In genomic region chr19:28677728-28678438, GRCm38 (mm10) we compare ENCODE assay signal across 8 mouse cellular contexts. TPM values are rescaled to one million over a fixed set of nuclear protein-coding genes. Genes with fewer than 3 reads are reported as not detected.
DNase-seq lines count a peak whose midpoint lies in the region; ATAC-seq lines count a peak whose summit lies in the region.

No protein-coding gene starts in this region.

- peak overlapping the region; percentile 47 for H3K4me3 ChIP-seq in forebrain, embryonic 11.5 days (ENCODE audit: low read depth, low read length)
- peak overlapping the region; percentile 54 for H3K4me3 ChIP-seq in limb, embryonic 11.5 days (ENCODE audit: low read depth, low read length)
- peak overlapping the region; percentile 53 for H3K4me3 ChIP-seq in midbrain, embryonic 11.5 days (ENCODE audit: low read depth, low read length)

- H3K4me2 ChIP-seq in forebrain, embryonic 11.5 days (ENCODE audit: low read depth, low read length, severe bottlenecking), result peak overlapping the region; percentile 89
- peak overlapping the region; percentile 99 for H3K4me2 ChIP-seq in limb, embryonic 11.5 days (ENCODE audit: low read depth, severe bottlenecking)
- peak overlapping the region; percentile 96 for H3K4me2 ChIP-seq in midbrain, embryonic 11.5 days

- peaks cover 12% of the 10 kb centered on the region for H3K4me1 ChIP-seq in forebrain, embryonic 11.5 days (replicated peaks; ENCODE audit: control insufficient read depth, insufficient read depth, low read length)
- H3K4me1 ChIP-seq in limb, embryonic 11.5 days (ENCODE audit: control insufficient read depth, insufficient read depth, low read length), result peaks cover 12% of the 10 kb centered on the region
- peaks cover 17% of the 10 kb centered on the region for H3K4me1 ChIP-seq in midbrain, embryonic 11.5 days (ENCODE audit: control insufficient read depth, insufficient read depth, low read length)

- no peaks in the 10 kb centered on the region for H3K36me3 ChIP-seq in forebrain, embryonic 11.5 days (ENCODE audit: control insufficient read depth, insufficient read depth, low read length)
- H3K36me3 ChIP-seq in limb, embryonic 11.5 days (ENCODE audit: control insufficient read depth, insufficient read depth, low read length), result no peaks in the 10 kb centered on the region
- H3K36me3 ChIP-seq in midbrain, embryonic 11.5 days (ENCODE audit: control insufficient read depth, insufficient read depth, low read length), result no peaks in the 10 kb centered on the region

- peak overlapping the region; percentile 39 for H3K9ac ChIP-seq in forebrain, embryonic 11.5 days (ENCODE audit: low read length)
- peak overlapping the region; percentile 47; the same call in 1 of the 2 replicates for H3K9ac ChIP-seq in limb, embryonic 11.5 days (ENCODE audit: low read length)
- H3K9ac ChIP-seq in midbrain, embryonic 11.5 days (ENCODE audit: low read length), result peak overlapping the region; percentile 37; the same call in 1 of the 2 replicates

- H3K27me3 ChIP-seq in forebrain, embryonic 11.5 days (ENCODE audit: control insufficient read depth, insufficient read depth, low read length), result peaks cover 28% of the 10 kb centered on the region
- H3K27me3 ChIP-seq in limb, embryonic 11.5 days (ENCODE audit: control insufficient read depth, insufficient read depth, low read length), result peaks cover 10% of the 10 kb centered on the region
- H3K27me3 ChIP-seq in midbrain, embryonic 11.5 days (ENCODE audit: control insufficient read depth, insufficient read depth, low read length), result peaks cover 24% of the 10 kb centered on the region

- ATAC-seq in forebrain, embryonic 11.5 days (replicated peaks; ENCODE audit: low FRiP score), result peak; percentile 43; the same call in 1 of the 2 replicates
- peak; percentile 40; the same call in 1 of the 2 replicates for ATAC-seq in limb, embryonic 11.5 days (ENCODE audit: insufficient number of reproducible peaks, low FRiP score, low TSS enrichment, low read depth)
- ATAC-seq in midbrain, embryonic 11.5 days (ENCODE audit: low FRiP score), result peak; percentile 35; the same call in 1 of the 2 replicates

- WGBS in forebrain, embryonic 11.5 days, result under 1% methylated on average over 32 of the region's 32 CpGs
- WGBS in limb, embryonic 11.5 days, result under 1% methylated on average over 32 of the region's 32 CpGs
- 1% methylated on average over 32 of the region's 32 CpGs for WGBS in midbrain, embryonic 11.5 days

- DNase-seq in 3134 (ENCODE audit: extremely low read depth, insufficient read length, low spot score) (peak; percentile 85), R1 (ENCODE audit: low read depth, low spot score) (peak; percentile 71)
- peak; percentile 62 for DNase-seq in forebrain, embryonic 11.5 days (ENCODE audit: low spot score)
- peak; percentile 20 for DNase-seq in heart, postnatal 25 days (ENCODE audit: low spot score)
- peak; percentile 59 for DNase-seq in limb, embryonic 11.5 days (ENCODE audit: low spot score)
- peak; percentile 90 for DNase-seq in midbrain, embryonic 11.5 days (ENCODE audit: low spot score, missing footprints)
- DNase-seq in testis, postnatal 10 days (ENCODE audit: low spot score), result peak; percentile 60
- no peak for DNase-seq in left cerebral cortex, postnatal 25 days (ENCODE audit: low spot score in 2 of 2)

- intact Hi-C loops in heart, postnatal 25 days (cut with DNase I), result no loop called here
- intact Hi-C loops in left cerebral cortex, postnatal 25 days (cut with DNase I), result no loop called here

- no peak overlapping the region for H3K27ac ChIP-seq in forebrain, embryonic 11.5 days (ENCODE audit: low read depth, low read length)
- H3K27ac ChIP-seq in limb, embryonic 11.5 days (replicated peaks; ENCODE audit: low read depth, low read length), result no peak overlapping the region
- no peak overlapping the region for H3K27ac ChIP-seq in midbrain, embryonic 11.5 days (ENCODE audit: low read depth, low read length)

- no peaks in the 10 kb centered on the region for H3K9me3 ChIP-seq in forebrain, embryonic 11.5 days (ENCODE audit: control insufficient read depth, low read length)
- no peaks in the 10 kb centered on the region for H3K9me3 ChIP-seq in limb, embryonic 11.5 days (ENCODE audit: control insufficient read depth, low read length)
- H3K9me3 ChIP-seq in midbrain, embryonic 11.5 days (ENCODE audit: control insufficient read depth, low read length), result no peaks in the 10 kb centered on the region

RNA-seq across cellular contexts. Expression of gene Glis3, which starts 2.0 kb away (rescaled TPM):
- 3.4 and 3.5 TPM in 2 replicates for polyA plus RNA-seq in forebrain, embryonic 11.5 days (2014; fragmentation: Nextera tagmentation; extraction: Ambion mirVana)
- 1 to 10 TPM; 1.6 TPM for total RNA-seq in heart, postnatal 25 days (2021)
- polyA plus RNA-seq in limb, embryonic 11.5 days (2014; fragmentation: Nextera tagmentation; extraction: Ambion mirVana), result 2.7 and 3.2 TPM in 2 replicates
- 1.7 and 1.9 TPM in 2 replicates for polyA plus RNA-seq in midbrain, embryonic 11.5 days (2014; fragmentation: Nextera tagmentation; extraction: Ambion mirVana)
- total RNA-seq in left cerebral cortex, postnatal 25 days (2021), result 1 to 10 TPM; 5.0 to 5.4 TPM

Comparison
In these comparisons a context has a peak if more than half of its experiments do, and no peak if none do; other contexts are left out.
1. DNase-seq: peak in 3134 (single experiment), R1 (single experiment), forebrain, embryonic 11.5 days (single experiment), heart, postnatal 25 days (single experiment), limb, embryonic 11.5 days (single experiment), midbrain, embryonic 11.5 days (single experiment) and testis, postnatal 10 days (single experiment); none in left cerebral cortex, postnatal 25 days (0 of 2).
2. Peak in every context shown above with its lines, with median percentiles within 50 percentile points of each other: ATAC-seq, H3K4me2 ChIP-seq, H3K4me3 ChIP-seq and H3K9ac ChIP-seq.